Comparison of ENCODE assay signal across 24 mouse cellular contexts in genomic region chrX:52310976-52311375, GRCm38 (mm10).
DNase-seq lines count a peak whose midpoint lies in the region; ATAC-seq lines count a peak whose summit lies in the region.
"Had no signal": no experiment of that assay in that cellular context is flagged by ENCODE, and none has a peak within 500 bp of the region (broad histone marks: within the 10 kb centered on the region; RNA-seq: fewer than 3 reads in every experiment).

No protein-coding gene starts in this region.

- peak; percentile 5 for DNase-seq in embryonic facial prominence, embryonic 14.5 days (ENCODE audit: low spot score)
- DNase-seq in embryonic facial prominence, embryonic 10.5 days (ENCODE audit: low spot score): no peak
- DNase-seq in right cerebral cortex, adult 18-20 months: peak; percentile 25
- no peak for DNase-seq in right cerebral cortex, postnatal 4 days
- peak; percentile 55 for DNase-seq in brain, adult 2 months (ENCODE audit: low read depth, low spot score)
- DNase-seq in left cerebral cortex, postnatal 25 days (ENCODE audit: low spot score in 2 of 2): peak; percentile 9 to 28
- DNase-seq in heart, postnatal 4 days: no peak
- DNase-seq: cerebellum, postnatal 14 days; embryo, embryonic 11 days; gastrocnemius, postnatal 14 days; heart, adult 18-20 months; kidney, postnatal 4 days; lung, adult 2 months; thymus, postnatal 14 days had no signal

- no peak overlapping the region for H3K4me2 ChIP-seq in embryonic facial prominence, embryonic 14.5 days (ENCODE audit: low read depth, low read length)
- no peak overlapping the region for H3K4me2 ChIP-seq in liver, embryonic 12.5 days
- H3K4me2 ChIP-seq: heart, embryonic 13.5 days; hindbrain, embryonic 15.5 days; kidney, embryonic 15.5 days; liver, embryonic 11.5 days; midbrain, embryonic 15.5 days had no signal

- no peak overlapping the region for H3K9ac ChIP-seq in embryonic facial prominence, embryonic 14.5 days (ENCODE audit: low read depth, low read length)
- no peak overlapping the region for H3K9ac ChIP-seq in liver, embryonic 12.5 days
- H3K9ac ChIP-seq: heart, embryonic 13.5 days; hindbrain, embryonic 15.5 days; kidney, embryonic 15.5 days; midbrain, embryonic 15.5 days had no signal

- no peaks in the 10 kb centered on the region for H3K9me3 ChIP-seq in embryonic facial prominence, embryonic 14.5 days (ENCODE audit: control insufficient read depth, low read length)
- no peaks in the 10 kb centered on the region for H3K9me3 ChIP-seq in embryonic facial prominence, embryonic 10.5 days
- H3K9me3 ChIP-seq in liver, embryonic 12.5 days (replicated peaks): no peaks in the 10 kb centered on the region
- H3K9me3 ChIP-seq: heart, embryonic 13.5 days; hindbrain, embryonic 15.5 days; kidney, embryonic 15.5 days; limb, embryonic 10.5 days; megakaryocyte, embryonic 14.5 days; midbrain, embryonic 15.5 days had no signal

- WGBS in embryonic facial prominence, embryonic 14.5 days: 84% methylated on average over 2 of the region's 2 CpGs
- 87% methylated on average over 2 of the region's 2 CpGs for whole genome bisulfite sequencing in embryonic facial prominence, embryonic 10.5 days
- WGBS in liver, embryonic 12.5 days (ENCODE audit: insufficient replicate concordance): 83% methylated on average over 2 of the region's 2 CpGs

- H3K27me3 ChIP-seq in embryonic facial prominence, embryonic 14.5 days (replicated peaks; ENCODE audit: control insufficient read depth, insufficient read depth, low read length): no peaks in the 10 kb centered on the region; the same call in 1 of the 2 replicates
- peaks cover 18% of the 10 kb centered on the region for H3K27me3 ChIP-seq in embryonic facial prominence, embryonic 10.5 days (replicated peaks; ENCODE audit: low read depth, poor library complexity, severe bottlenecking)
- no peaks in the 10 kb centered on the region for H3K27me3 ChIP-seq in liver, embryonic 12.5 days (replicated peaks)
- H3K27me3 ChIP-seq: heart, embryonic 13.5 days; hindbrain, embryonic 15.5 days; midbrain, embryonic 15.5 days had no signal

- 0 out of 2 replicates have a peak, but pooled peaks cover 6% of the 10 kb centered on the region for H3K36me3 ChIP-seq in embryonic facial prominence, embryonic 14.5 days (ENCODE audit: control insufficient read depth, insufficient read depth, low read length)
- H3K36me3 ChIP-seq in embryonic facial prominence, embryonic 10.5 days (replicated peaks): peaks cover 38% of the 10 kb centered on the region
- H3K36me3 ChIP-seq in liver, embryonic 12.5 days: no peaks in the 10 kb centered on the region
- H3K36me3 ChIP-seq: hindbrain, embryonic 15.5 days; midbrain, embryonic 15.5 days had no signal

- no peaks in the 10 kb centered on the region for H3K4me1 ChIP-seq in embryonic facial prominence, embryonic 14.5 days (ENCODE audit: control insufficient read depth, insufficient read depth, low read length)
- H3K4me1 ChIP-seq in embryonic facial prominence, embryonic 10.5 days: no peaks in the 10 kb centered on the region
- H3K4me1 ChIP-seq in liver, embryonic 12.5 days: no peaks in the 10 kb centered on the region
- H3K4me1 ChIP-seq: heart, embryonic 13.5 days; hindbrain, embryonic 15.5 days; kidney, embryonic 15.5 days; limb, embryonic 10.5 days; megakaryocyte, embryonic 14.5 days; midbrain, embryonic 15.5 days had no signal

- intact Hi-C loops in left cerebral cortex, postnatal 25 days (cut with DNase I): no loop called here

- H3K4me3 ChIP-seq in embryonic facial prominence, embryonic 14.5 days (ENCODE audit: low read depth, low read length): no peak overlapping the region
- no peak overlapping the region for H3K4me3 ChIP-seq in embryonic facial prominence, embryonic 10.5 days
- H3K4me3 ChIP-seq in liver, embryonic 12.5 days: no peak overlapping the region
- H3K4me3 ChIP-seq: heart, embryonic 13.5 days; hindbrain, embryonic 15.5 days; kidney, embryonic 15.5 days; limb, embryonic 10.5 days; megakaryocyte, embryonic 14.5 days; midbrain, embryonic 15.5 days; myocyte had no signal

- no peak for ATAC-seq in embryonic facial prominence, embryonic 14.5 days (ENCODE audit: low read depth)
- ATAC-seq in liver, embryonic 12.5 days: no peak
- ATAC-seq: intestine, embryonic 16.5 days; midbrain, embryonic 15.5 days had no signal

- H3K27ac ChIP-seq in embryonic facial prominence, embryonic 14.5 days (replicated peaks; ENCODE audit: low read depth, low read length): no peak overlapping the region
- H3K27ac ChIP-seq in embryonic facial prominence, embryonic 10.5 days (replicated peaks): no peak overlapping the region
- no peak overlapping the region for H3K27ac ChIP-seq in liver, embryonic 12.5 days
- H3K27ac ChIP-seq: heart, embryonic 13.5 days; hindbrain, embryonic 15.5 days; kidney, embryonic 15.5 days; limb, embryonic 10.5 days; midbrain, embryonic 15.5 days had no signal

Comparison
In these comparisons a context has a peak if more than half of its experiments do, and no peak if none do; other contexts are left out.
1. DNase-seq: peak in embryonic facial prominence, embryonic 14.5 days (single experiment), right cerebral cortex, adult 18-20 months (single experiment), brain, adult 2 months (single experiment) and left cerebral cortex, postnatal 25 days (2 of 2); none in embryonic facial prominence, embryonic 10.5 days (single experiment), right cerebral cortex, postnatal 4 days (single experiment) and heart, postnatal 4 days (single experiment).